Comparison of ENCODE assay signal across 8 mouse cellular contexts in the genomic region with DNA sequence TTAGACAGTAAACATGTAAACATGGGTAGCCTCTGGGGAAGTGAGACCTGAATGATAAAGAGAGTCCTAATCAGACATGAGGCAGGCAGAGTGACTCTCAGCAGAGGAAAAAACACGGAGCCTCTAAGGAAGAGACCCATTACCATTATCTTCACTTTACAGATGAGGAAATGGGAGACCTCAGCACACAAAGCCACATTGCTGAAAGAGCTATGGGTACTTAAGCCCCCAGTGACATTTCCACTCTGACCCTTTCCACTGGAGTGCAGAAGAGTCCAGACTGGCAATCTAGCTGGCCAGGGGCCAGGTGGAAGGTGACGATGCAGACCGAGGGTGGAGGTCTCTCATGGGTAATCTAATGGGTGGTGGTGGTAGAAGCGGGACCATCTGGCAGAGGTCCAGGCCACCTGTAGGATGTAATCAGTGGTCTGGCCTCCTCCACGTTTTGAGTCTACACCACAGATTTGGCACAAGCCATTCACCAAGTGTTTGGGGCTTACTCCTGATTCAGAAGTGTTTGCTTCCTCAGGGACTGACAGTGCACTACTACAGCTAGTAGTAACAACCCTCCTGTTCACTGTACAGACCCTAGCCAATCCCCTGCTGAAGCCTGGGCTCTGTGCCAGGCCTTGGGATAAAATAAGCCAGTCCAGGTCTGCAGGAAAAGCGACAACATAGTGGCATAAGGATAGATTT. TPM values are rescaled to one million over a fixed set of nuclear protein-coding genes. Genes with fewer than 3 reads are reported as not detected.
DNase-seq lines count a peak whose midpoint lies in the region; ATAC-seq lines count a peak whose summit lies in the region.

No protein-coding gene starts in this region.

- H3K9ac ChIP-seq in midbrain, embryonic 11.5 days (ENCODE audit: low read length): no peak overlapping the region
- no peak overlapping the region for H3K9ac ChIP-seq in forebrain, embryonic 14.5 days (ENCODE audit: low read length)
- peak overlapping the region; percentile 34; the same call in 1 of the 2 replicates for H3K9ac ChIP-seq in intestine, embryonic 16.5 days (ENCODE audit: low read depth, low read length)

- H3K4me2 ChIP-seq in midbrain, embryonic 11.5 days: no peak overlapping the region
- H3K4me2 ChIP-seq in forebrain, embryonic 14.5 days (ENCODE audit: low read length): no peak overlapping the region
- no peak overlapping the region for H3K4me2 ChIP-seq in intestine, embryonic 16.5 days (ENCODE audit: low read depth, low read length)

- peaks cover 17% of the 10 kb centered on the region for H3K4me1 ChIP-seq in midbrain, embryonic 11.5 days (ENCODE audit: control insufficient read depth, insufficient read depth, low read length)
- peaks cover 58% of the 10 kb centered on the region for H3K4me1 ChIP-seq in midbrain, embryonic 10.5 days
- peaks cover 21% of the 10 kb centered on the region for H3K4me1 ChIP-seq in forebrain, embryonic 14.5 days (ENCODE audit: control insufficient read depth, insufficient read depth, low read length)
- peaks cover 53% of the 10 kb centered on the region for H3K4me1 ChIP-seq in intestine, embryonic 16.5 days (ENCODE audit: control insufficient read depth, insufficient read depth, low read length)

- H3K4me3 ChIP-seq in midbrain, embryonic 11.5 days (ENCODE audit: low read depth, low read length): no peak overlapping the region
- no peak overlapping the region for H3K4me3 ChIP-seq in midbrain, embryonic 10.5 days
- H3K4me3 ChIP-seq in forebrain, embryonic 14.5 days (ENCODE audit: low read depth, low read length): no peak overlapping the region
- no peak overlapping the region for H3K4me3 ChIP-seq in intestine, embryonic 16.5 days (ENCODE audit: low read length)

- no peak overlapping the region for H3K27ac ChIP-seq in midbrain, embryonic 11.5 days (ENCODE audit: low read depth, low read length)
- H3K27ac ChIP-seq in midbrain, embryonic 10.5 days (replicated peaks): no peak overlapping the region; the same call in 1 of the 2 replicates
- peak overlapping the region; percentile 55; the same call in 1 of the 2 replicates for H3K27ac ChIP-seq in forebrain, embryonic 14.5 days (ENCODE audit: low read depth, low read length)
- H3K27ac ChIP-seq in intestine, embryonic 16.5 days (ENCODE audit: low read length): peak overlapping the region; percentile 56

- H3K27me3 ChIP-seq in midbrain, embryonic 11.5 days (ENCODE audit: control insufficient read depth, insufficient read depth, low read length): no peaks in the 10 kb centered on the region
- H3K27me3 ChIP-seq in midbrain, embryonic 10.5 days (ENCODE audit: low read depth, poor library complexity, severe bottlenecking): no peaks in the 10 kb centered on the region
- H3K27me3 ChIP-seq in forebrain, embryonic 14.5 days (replicated peaks; ENCODE audit: control insufficient read depth, insufficient read depth, low read length): no peaks in the 10 kb centered on the region
- H3K27me3 ChIP-seq in intestine, embryonic 16.5 days (replicated peaks; ENCODE audit: control insufficient read depth, insufficient read depth, low read length): no peaks in the 10 kb centered on the region

- H3K36me3 ChIP-seq in midbrain, embryonic 11.5 days (ENCODE audit: control insufficient read depth, insufficient read depth, low read length): peaks cover 5% of the 10 kb centered on the region
- peaks cover 77% of the 10 kb centered on the region for H3K36me3 ChIP-seq in midbrain, embryonic 10.5 days
- H3K36me3 ChIP-seq in forebrain, embryonic 14.5 days (ENCODE audit: control insufficient read depth, insufficient read depth, low read length): peaks cover 23% of the 10 kb centered on the region
- H3K36me3 ChIP-seq in intestine, embryonic 16.5 days (ENCODE audit: control insufficient read depth, insufficient read depth, low read length): peaks cover 2% of the 10 kb centered on the region; the same call in 1 of the 2 replicates

- H3K9me3 ChIP-seq in midbrain, embryonic 11.5 days (ENCODE audit: control insufficient read depth, low read length): no peaks in the 10 kb centered on the region
- no peaks in the 10 kb centered on the region for H3K9me3 ChIP-seq in midbrain, embryonic 10.5 days (replicated peaks)
- H3K9me3 ChIP-seq in forebrain, embryonic 14.5 days (replicated peaks; ENCODE audit: control insufficient read depth, low read length): no peaks in the 10 kb centered on the region
- H3K9me3 ChIP-seq in intestine, embryonic 16.5 days (ENCODE audit: control insufficient read depth, low read length): 0 out of 2 replicates have a peak, but pooled peaks cover 2% of the 10 kb centered on the region

- DNase-seq in midbrain, embryonic 11.5 days (ENCODE audit: low spot score, missing footprints): peak; percentile 21
- DNase-seq in midbrain, embryonic 10.5 days (ENCODE audit: low spot score): no peak
- peak; percentile 57 for DNase-seq in c-Kit-positive CD71-positive TER-119-positive erythroid progenitor cells, embryonic 14.5 days (ENCODE audit: low spot score)
- peak; percentile 81 for DNase-seq in forebrain, embryonic 14.5 days (ENCODE audit: low spot score)
- DNase-seq in lung, postnatal 10 days: peak; percentile 46
- no peak for DNase-seq in frontal cortex, postnatal 25 days (ENCODE audit: low spot score in 2 of 2)
- DNase-seq in left cerebral cortex, postnatal 14 days (ENCODE audit: low spot score in 2 of 2): no peak

- ATAC-seq in midbrain, embryonic 11.5 days (ENCODE audit: low FRiP score): no peak
- ATAC-seq in forebrain, embryonic 14.5 days: peak; percentile 81
- ATAC-seq in intestine, embryonic 16.5 days: peak; percentile 27; the same call in 1 of the 2 replicates

- intact Hi-C loops in left cerebral cortex, postnatal 14 days (cut with DNase I): no loop called here

- 79% methylated on average over 6 of the region's 6 CpGs for WGBS in midbrain, embryonic 11.5 days
- WGBS in midbrain, embryonic 10.5 days: 82% methylated on average over 6 of the region's 6 CpGs
- 56% methylated on average over 6 of the region's 6 CpGs for WGBS in forebrain, embryonic 14.5 days
- 30% methylated on average over 6 of the region's 6 CpGs for WGBS in intestine, embryonic 16.5 days

RNA-seq across cellular contexts. Expression of gene Bcl2l1, which starts 13.8 kb away (rescaled TPM):
- polyA plus RNA-seq in midbrain, embryonic 11.5 days (2014; fragmentation: Nextera tagmentation; extraction: Ambion mirVana): 120 and 125 TPM in 2 replicates
- polyA plus RNA-seq in midbrain, embryonic 10.5 days (2016; fragmentation: Nextera tagmentation; extraction: Ambion mirVana): 107 and 128 TPM in 2 replicates
- 179 and 189 TPM in 2 replicates for polyA plus RNA-seq in forebrain, embryonic 14.5 days (2014; fragmentation: Nextera tagmentation; extraction: Ambion mirVana)
- 65.8 and 66.8 TPM in 2 replicates for polyA plus RNA-seq in intestine, embryonic 16.5 days (2015; fragmentation: Nextera tagmentation; extraction: Ambion mirVana)
- 100 to 1,000 TPM; 120 to 127 TPM for total RNA-seq in left cerebral cortex, postnatal 14 days (2021)

RNA-seq across cellular contexts. Expression of gene Tpx2, which starts 30.0 kb away (rescaled TPM):
- 166 and 187 TPM in 2 replicates for polyA plus RNA-seq in midbrain, embryonic 11.5 days (2014; fragmentation: Nextera tagmentation; extraction: Ambion mirVana)
- polyA plus RNA-seq in midbrain, embryonic 10.5 days (2016; fragmentation: Nextera tagmentation; extraction: Ambion mirVana): 153 TPM in 2 replicates
- polyA plus RNA-seq in forebrain, embryonic 14.5 days (2014; fragmentation: Nextera tagmentation; extraction: Ambion mirVana): 70.1 and 81.5 TPM in 2 replicates
- polyA plus RNA-seq in intestine, embryonic 16.5 days (2015; fragmentation: Nextera tagmentation; extraction: Ambion mirVana): 45.7 and 51.5 TPM in 2 replicates
- total RNA-seq in left cerebral cortex, postnatal 14 days (2021): 1 to 10 TPM; 2.6 to 3.0 TPM

Comparison
In these comparisons a context has a peak if more than half of its experiments do, and no peak if none do; other contexts are left out.
1. DNase-seq: peak in midbrain, embryonic 11.5 days (single experiment), c-Kit-positive CD71-positive TER-119-positive erythroid progenitor cells, embryonic 14.5 days (single experiment), forebrain, embryonic 14.5 days (single experiment) and lung, postnatal 10 days (single experiment); none in midbrain, embryonic 10.5 days (single experiment), frontal cortex, postnatal 25 days (0 of 2) and left cerebral cortex, postnatal 14 days (0 of 2).
2. H3K27ac ChIP-seq: peak in forebrain, embryonic 14.5 days (single experiment) and intestine, embryonic 16.5 days (single experiment); none in midbrain, embryonic 11.5 days (single experiment) and midbrain, embryonic 10.5 days (single experiment).